Mouse (Mus musculus): ENCODE data around the gene Camta1. TPM values are rescaled to one million over a fixed set of nuclear protein-coding genes. Genes with fewer than 3 reads are reported as not detected.

The Camta1 gene
- total RNA-seq, 1 experiment: 9.3 TPM

DNA sequence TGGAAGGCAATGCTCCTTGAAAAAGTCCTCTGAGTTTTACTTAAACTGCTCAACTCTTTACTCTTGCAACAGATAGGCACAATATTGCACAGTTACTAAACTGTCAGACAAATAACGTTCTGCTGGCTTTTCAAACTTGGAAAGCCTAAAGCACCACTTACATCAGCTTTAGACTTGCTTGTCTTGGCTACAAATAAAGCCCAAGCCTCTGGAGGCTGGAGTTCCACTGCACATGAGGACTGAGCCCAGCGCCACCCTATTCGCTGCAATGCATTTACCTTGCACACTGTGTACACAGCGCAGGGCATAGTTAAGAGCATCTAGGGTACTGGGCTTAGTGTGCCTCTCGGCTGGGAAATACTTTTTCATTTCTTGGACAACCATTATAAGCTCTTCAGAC is 818.4 kb downstream of the Camta1 start:
- H3K4me3 ChIP-seq (ENCODE audit: insufficient read depth in 1 of 2, low read depth in 1 of 2, low read length in 2 of 2, poor library complexity in 1 of 2, severe bottlenecking in 1 of 2): no peak overlapping the region
- TF ChIP-seq MAFK (IDR thresholded peaks at IDR 0.05; ENCODE audit: insufficient read depth, low read depth, low read length) (no peak), ZC3H11A (IDR thresholded peaks at IDR 0.05; ENCODE audit: borderline replicate concordance, low read depth, low read length) (no peak), HCFC1 (IDR thresholded peaks at IDR 0.05; ENCODE audit: borderline replicate concordance, insufficient read depth, low read length) (no peak), CHD2 (IDR thresholded peaks at IDR 0.05; ENCODE audit: low read depth, low read length) (no peak), ZNF384 (IDR thresholded peaks at IDR 0.05; ENCODE audit: low read depth, low read length) (no peak)
- in situ Hi-C loops (cut with MboI; ENCODE audit: low sequenced_read_pairs in 2 of 2, unreplicated experiment in 2 of 2): no loop called here
- peaks cover 2% of the 10 kb centered on the region; the same call in 1 of the 2 replicates for H3K36me3 ChIP-seq (ENCODE audit: control insufficient read depth, insufficient read depth, low read length, poor library complexity, severe bottlenecking)
- H3K4me1 ChIP-seq (ENCODE audit: control insufficient read depth in 2 of 2, insufficient read depth in 2 of 2, low read length in 2 of 2, poor library complexity in 1 of 2): peaks cover 3% of the 10 kb centered on the region in 2 experiments; a peak in 2 of 4 replicates
- no peak for DNase-seq (ENCODE audit: low read depth, low spot score)
- no peak overlapping the region for H3K9ac ChIP-seq (ENCODE audit: insufficient read depth, low read depth, low read length, poor library complexity, severe bottlenecking)
- H3K9me3 ChIP-seq (ENCODE audit: control insufficient read depth, insufficient read depth, low read depth, low read length): no peaks in the 10 kb centered on the region
- H3K27ac ChIP-seq (ENCODE audit: insufficient read depth, low read depth, low read length, poor library complexity, severe bottlenecking): no peak overlapping the region

DNA sequence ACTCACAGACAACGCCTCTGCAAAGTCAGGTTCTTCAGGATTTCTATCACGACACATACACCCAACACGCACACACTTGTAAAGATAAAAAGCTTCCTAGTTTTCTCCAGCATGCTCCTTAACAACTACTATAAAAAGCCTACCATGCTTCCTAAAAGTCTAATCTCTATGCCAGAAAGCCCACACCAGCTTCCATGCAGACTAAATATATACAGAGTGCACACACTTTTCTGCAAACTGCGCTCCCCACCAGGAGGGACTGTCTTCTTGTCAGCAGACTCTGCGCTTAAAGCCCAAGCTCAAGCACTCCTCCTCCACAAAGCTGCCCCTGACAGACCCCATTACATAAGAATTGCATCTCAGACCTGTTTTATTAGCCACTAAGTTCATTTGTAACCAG is 820.2 kb downstream of the Camta1 start:
- in situ Hi-C loops (cut with MboI; ENCODE audit: low sequenced_read_pairs in 2 of 2, unreplicated experiment in 2 of 2): no loop called here
- DNase-seq (ENCODE audit: low read depth, low spot score): no peak
- H3K9me3 ChIP-seq (ENCODE audit: control insufficient read depth, insufficient read depth, low read depth, low read length): no peaks in the 10 kb centered on the region
- H3K4me1 ChIP-seq (ENCODE audit: control insufficient read depth in 2 of 2, insufficient read depth in 2 of 2, low read length in 2 of 2, poor library complexity in 1 of 2): peaks cover 3% of the 10 kb centered on the region in 2 experiments; a peak in 2 of 4 replicates
- no peak overlapping the region for H3K4me3 ChIP-seq (ENCODE audit: insufficient read depth in 1 of 2, low read depth in 1 of 2, low read length in 2 of 2, poor library complexity in 1 of 2, severe bottlenecking in 1 of 2)
- no peak overlapping the region for H3K27ac ChIP-seq (ENCODE audit: insufficient read depth, low read depth, low read length, poor library complexity, severe bottlenecking)
- H3K36me3 ChIP-seq (ENCODE audit: control insufficient read depth, insufficient read depth, low read length, poor library complexity, severe bottlenecking): 0 out of 2 replicates have a peak, but pooled peaks cover 3% of the 10 kb centered on the region
- H3K9ac ChIP-seq (ENCODE audit: insufficient read depth, low read depth, low read length, poor library complexity, severe bottlenecking): no peak overlapping the region
- TF ChIP-seq MAFK (IDR thresholded peaks at IDR 0.05; ENCODE audit: insufficient read depth, low read depth, low read length) (no peak), HCFC1 (IDR thresholded peaks at IDR 0.05; ENCODE audit: borderline replicate concordance, insufficient read depth, low read length) (no peak), ZNF384 (IDR thresholded peaks at IDR 0.05; ENCODE audit: low read depth, low read length) (no peak), ZC3H11A (IDR thresholded peaks at IDR 0.05; ENCODE audit: borderline replicate concordance, low read depth, low read length) (no peak), CHD2 (IDR thresholded peaks at IDR 0.05; ENCODE audit: low read depth, low read length) (no peak)

DNA sequence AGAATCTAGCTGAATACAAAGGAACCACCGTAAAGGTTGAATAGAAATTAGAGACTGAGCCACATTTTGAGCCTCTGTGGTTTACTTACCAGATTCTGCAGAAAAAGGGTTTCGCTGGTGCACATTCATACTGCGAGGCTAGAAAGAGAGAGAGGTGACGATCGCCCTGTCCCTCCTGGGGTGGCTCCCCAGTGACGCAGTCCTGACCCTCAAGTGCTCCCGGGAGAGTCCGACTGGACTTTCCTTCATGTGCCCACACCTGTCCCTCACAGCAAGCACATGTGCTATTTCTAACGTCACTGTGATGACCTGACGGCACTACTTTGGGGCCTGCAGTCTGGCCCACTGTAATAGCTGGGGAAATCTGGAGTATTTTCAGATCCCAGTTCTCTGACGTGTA is 823.9 kb downstream of the Camta1 start:
- no peak for DNase-seq (ENCODE audit: low read depth, low spot score)

DNA sequence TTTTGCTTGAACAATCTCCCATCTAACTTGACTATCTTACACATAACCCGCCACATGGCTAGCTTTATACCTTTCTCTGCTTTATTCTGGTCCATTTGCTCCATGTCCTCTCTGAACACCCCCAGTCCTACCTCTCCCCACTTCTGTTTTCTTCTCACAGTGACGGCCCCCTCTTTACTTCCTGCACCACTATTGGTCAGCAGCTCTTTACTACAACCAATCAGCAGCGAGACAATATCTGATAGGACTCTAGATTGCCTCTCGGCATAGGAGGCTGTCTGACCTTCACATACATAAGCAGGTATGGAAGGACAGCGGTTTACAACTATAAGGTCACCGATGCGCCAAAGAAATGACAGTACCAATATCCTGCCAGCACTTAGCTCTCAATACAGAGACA is 825.2 kb downstream of the Camta1 start:
- H3K9me3 ChIP-seq (ENCODE audit: control insufficient read depth, insufficient read depth, low read depth, low read length): no peaks in the 10 kb centered on the region
- TF ChIP-seq CHD2 (IDR thresholded peaks at IDR 0.05; ENCODE audit: low read depth, low read length) (no peak), ZNF384 (IDR thresholded peaks at IDR 0.05; ENCODE audit: low read depth, low read length) (no peak), HCFC1 (IDR thresholded peaks at IDR 0.05; ENCODE audit: borderline replicate concordance, insufficient read depth, low read length) (no peak), MAFK (IDR thresholded peaks at IDR 0.05; ENCODE audit: insufficient read depth, low read depth, low read length) (no peak), ZC3H11A (IDR thresholded peaks at IDR 0.05; ENCODE audit: borderline replicate concordance, low read depth, low read length) (no peak)

More for the DNA sequence above, 823.9 kb downstream of the Camta1 start:
- 0 out of 2 replicates have a peak, but pooled peaks cover 3% of the 10 kb centered on the region for H3K36me3 ChIP-seq (ENCODE audit: control insufficient read depth, insufficient read depth, low read length, poor library complexity, severe bottlenecking)
- in situ Hi-C loops (cut with MboI; ENCODE audit: low sequenced_read_pairs in 2 of 2, unreplicated experiment in 2 of 2): no loop called here
- no peaks in the 10 kb centered on the region for H3K9me3 ChIP-seq (ENCODE audit: control insufficient read depth, insufficient read depth, low read depth, low read length)
- H3K4me3 ChIP-seq (ENCODE audit: insufficient read depth in 1 of 2, low read depth in 1 of 2, low read length in 2 of 2, poor library complexity in 1 of 2, severe bottlenecking in 1 of 2): no peak overlapping the region
- H3K4me1 ChIP-seq (ENCODE audit: control insufficient read depth in 2 of 2, insufficient read depth in 2 of 2, low read length in 2 of 2, poor library complexity in 1 of 2): 0 out of 4 replicates have a peak, but pooled peaks cover 0 to 3% of the 10 kb centered on the region in 2 experiments
- H3K27ac ChIP-seq (ENCODE audit: insufficient read depth, low read depth, low read length, poor library complexity, severe bottlenecking): no peak overlapping the region
- TF ChIP-seq ZNF384 (IDR thresholded peaks at IDR 0.05; ENCODE audit: low read depth, low read length) (no peak), ZC3H11A (IDR thresholded peaks at IDR 0.05; ENCODE audit: borderline replicate concordance, low read depth, low read length) (no peak), MAFK (IDR thresholded peaks at IDR 0.05; ENCODE audit: insufficient read depth, low read depth, low read length) (no peak), CHD2 (IDR thresholded peaks at IDR 0.05; ENCODE audit: low read depth, low read length) (no peak), HCFC1 (IDR thresholded peaks at IDR 0.05; ENCODE audit: borderline replicate concordance, insufficient read depth, low read length) (no peak)
- no peak overlapping the region for H3K9ac ChIP-seq (ENCODE audit: insufficient read depth, low read depth, low read length, poor library complexity, severe bottlenecking)

More for the DNA sequence above, 825.2 kb downstream of the Camta1 start:
- no peak overlapping the region for H3K27ac ChIP-seq (ENCODE audit: insufficient read depth, low read depth, low read length, poor library complexity, severe bottlenecking)
- H3K36me3 ChIP-seq (ENCODE audit: control insufficient read depth, insufficient read depth, low read length, poor library complexity, severe bottlenecking): 0 out of 2 replicates have a peak, but pooled peaks cover 3% of the 10 kb centered on the region
- H3K4me1 ChIP-seq (ENCODE audit: control insufficient read depth in 2 of 2, insufficient read depth in 2 of 2, low read length in 2 of 2, poor library complexity in 1 of 2): peaks cover 0 to 4% of the 10 kb centered on the region in 2 experiments; a peak in 1 of 4 replicates
- no peak overlapping the region for H3K4me3 ChIP-seq (ENCODE audit: insufficient read depth in 1 of 2, low read depth in 1 of 2, low read length in 2 of 2, poor library complexity in 1 of 2, severe bottlenecking in 1 of 2)
- H3K9ac ChIP-seq (ENCODE audit: insufficient read depth, low read depth, low read length, poor library complexity, severe bottlenecking): no peak overlapping the region
- no peak for DNase-seq (ENCODE audit: low read depth, low spot score)
- in situ Hi-C loops (cut with MboI; ENCODE audit: low sequenced_read_pairs in 2 of 2, unreplicated experiment in 2 of 2): no loop called here

All from ES-E14 (cell line).